Mouse (Mus musculus) bone marrow macrophage, adult 2 months (primary cell): ENCODE measurements around the gene Myod1. TPM values are rescaled to one million over a fixed set of nuclear protein-coding genes. Genes with fewer than 3 reads are reported as not detected.
A peak's percentile ranks its signal among the peaks of the same experiment; 100 is the strongest.

Experiments used
- H3K27ac ChIP-seq: 2 replicates; pipeline ENCODE4 v1.5.1; 2012; ENCODE audit warnings: low read depth, low read length; ENCODE audit not compliant: insufficient read depth
- H3K4me1 ChIP-seq: 2 replicates; pipeline ENCODE4 v1.6.1; 2012; ENCODE audit warnings: low read length; ENCODE audit not compliant: control insufficient read depth, insufficient read depth
- H3K4me3 ChIP-seq: 2 replicates; pipeline ENCODE4 v1.5.1; 2012; ENCODE audit warnings: mild to moderate bottlenecking, low read length, moderate library complexity; ENCODE audit not compliant: insufficient read depth
- CTCF ChIP-seq: IDR thresholded peaks from 2 replicates; pipeline ENCODE4 v1.5.1; 2012; ENCODE audit warnings: low read depth, mild to moderate bottlenecking, low read length, moderate library complexity
- POLR2A ChIP-seq: IDR thresholded peaks from 2 replicates; pipeline ENCODE4 v1.6.1; 2012; ENCODE audit warnings: mild to moderate bottlenecking, low read depth, low read length, borderline replicate concordance
- polyA plus RNA-seq: library from polyadenylated mRNA; stranded (reverse); fragments of >200 nt; gene quantifications from 2 replicates; pipeline ENCODE4 v1.2.4, GENCODE M21; 2012; ENCODE audit not compliant: missing spikeins, insufficient read depth, insufficient read length

The Myod1 gene
- polyA plus RNA-seq, 1 experiment = not detected

DNA sequence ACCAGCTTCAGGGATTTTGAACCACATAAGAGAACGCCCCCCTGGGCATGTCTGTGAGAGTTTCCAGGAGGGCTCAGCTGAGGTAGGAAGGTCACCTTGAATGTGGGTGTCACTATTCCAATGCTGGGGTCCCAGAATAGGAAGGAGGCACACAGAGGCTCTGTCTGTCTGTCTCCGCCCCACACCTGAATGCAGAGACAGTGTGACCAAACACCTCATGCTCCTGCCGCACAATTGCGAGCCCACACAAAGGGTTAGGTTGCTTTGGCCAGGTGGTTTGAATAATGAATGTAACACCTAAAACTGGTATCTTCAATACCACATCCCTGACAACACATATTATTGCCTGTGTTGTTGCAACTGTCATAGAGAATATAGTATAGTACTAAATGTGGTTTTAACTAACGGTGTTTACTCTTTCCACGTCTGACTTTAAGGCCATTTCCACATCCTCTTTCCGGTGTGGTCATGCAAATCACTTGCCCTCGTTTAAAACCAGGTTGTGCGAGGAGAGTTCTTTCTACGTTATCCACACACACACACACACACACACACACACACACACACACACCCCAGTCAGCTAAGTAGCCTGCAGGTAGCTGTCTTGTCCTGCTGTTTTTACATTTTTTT lies 13.3 kb downstream of the Myod1 start:
- TF ChIP-seq POLR2A = no peak
- TF ChIP-seq CTCF = no peak
- H3K4me3 ChIP-seq = no peak overlapping the region
- peaks cover 9% of the 10 kb centered on the region for H3K4me1 ChIP-seq
- H3K27ac ChIP-seq = no peak overlapping the region

GRCm38 (mm10) chr7:46390226-46390625 lies 14.0 kb downstream of the Myod1 start:
- TF ChIP-seq POLR2A (no peak), CTCF (no peak)
- Histone ChIP-seq H3K4me3 (no peak overlapping the region), H3K4me1 (peaks cover 9% of the 10 kb centered on the region), H3K27ac (no peak overlapping the region)

GRCm38 (mm10) chr7:46391701-46392100 lies 15.4 kb downstream of the Myod1 start:
- TF ChIP-seq POLR2A = no peak
- TF ChIP-seq CTCF = no peak
- Histone ChIP-seq H3K4me1 (peaks cover 9% of the 10 kb centered on the region), H3K4me3 (no peak overlapping the region), H3K27ac (no peak overlapping the region)

GRCm38 (mm10) chr7:46393116-46393515 lies 16.8 kb downstream of the Myod1 start:
- peaks cover 9% of the 10 kb centered on the region for H3K4me1 ChIP-seq
- no peak overlapping the region for H3K27ac ChIP-seq
- H3K4me3 ChIP-seq = no peak overlapping the region
- TF ChIP-seq CTCF (peak; percentile 75; the same call in 1 of the 2 replicates), POLR2A (no peak)

DNA sequence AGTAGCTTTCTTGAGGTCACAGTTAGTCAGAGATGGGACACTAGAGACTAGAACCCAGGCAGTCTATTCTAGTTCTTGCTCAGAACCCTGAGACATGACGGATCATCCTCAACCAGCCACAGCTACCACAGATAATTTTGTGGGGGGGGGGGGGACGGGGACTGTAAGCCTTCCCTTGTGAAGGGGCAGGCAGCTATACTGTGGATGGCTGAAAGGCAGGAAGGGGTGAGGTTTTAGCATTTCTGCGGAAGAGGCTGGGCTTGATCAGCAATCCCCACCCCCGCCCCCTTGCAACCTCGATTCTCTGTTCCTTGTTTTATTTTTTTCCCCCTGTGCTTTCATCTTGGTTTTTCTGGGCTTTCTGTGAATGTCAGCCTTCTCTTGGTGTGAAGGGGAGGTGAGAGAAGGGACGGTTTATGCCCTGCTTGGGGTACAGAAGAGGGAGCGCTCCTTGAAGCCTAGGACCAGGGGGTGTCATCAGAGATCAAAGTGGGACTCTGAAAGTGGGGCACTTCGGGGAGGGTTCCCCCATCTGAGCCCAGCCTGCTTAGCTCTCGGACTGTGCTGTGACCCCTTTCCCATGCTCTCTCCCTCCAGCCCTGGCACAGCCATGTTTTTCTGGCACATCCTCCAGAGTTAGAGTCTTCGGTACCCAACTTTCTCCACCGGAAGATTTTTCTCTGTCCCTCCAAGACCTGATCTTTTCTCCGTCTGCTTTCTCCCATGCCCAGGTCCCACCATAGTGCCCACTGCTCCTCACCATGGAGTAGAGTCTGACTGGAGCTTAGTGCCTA lies 17.6 kb downstream of the Myod1 start:
- peaks cover 9% of the 10 kb centered on the region for H3K4me1 ChIP-seq
- H3K4me3 ChIP-seq = no peak overlapping the region
- no peak overlapping the region for H3K27ac ChIP-seq
- no peak for TF ChIP-seq POLR2A
- TF ChIP-seq CTCF = no peak

DNA sequence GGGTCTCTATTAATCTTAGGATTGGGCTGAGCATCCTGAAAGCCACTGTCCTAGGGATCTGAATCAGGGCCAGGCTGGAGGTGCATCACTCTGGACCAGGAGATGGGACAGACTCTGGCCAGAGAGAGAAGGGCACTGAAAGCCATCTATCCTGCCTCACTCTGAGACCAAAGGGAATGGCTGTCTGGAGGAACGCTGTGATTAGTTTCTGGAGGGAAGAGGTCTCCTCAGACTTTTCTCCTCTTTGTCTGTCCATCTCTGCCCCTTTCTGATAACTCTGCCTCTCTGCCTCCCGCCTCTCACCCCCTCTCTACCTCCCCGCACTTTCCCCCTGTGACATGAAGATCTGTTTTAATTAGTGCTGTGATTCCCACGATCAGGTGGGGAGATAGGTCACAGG lies 18.7 kb downstream of the Myod1 start:
- TF ChIP-seq POLR2A (no peak), CTCF (no peak)
- peaks cover 7% of the 10 kb centered on the region for H3K4me1 ChIP-seq
- H3K27ac ChIP-seq = no peak overlapping the region
- H3K4me3 ChIP-seq = no peak overlapping the region

- Histone ChIP-seq H3K4me1 (0 out of 2 replicates have a peak, but pooled peaks cover 4% of the 10 kb centered on the region), H3K4me3 (no peak overlapping the region)
- no peak for TF ChIP-seq POLR2A
- no peak for TF ChIP-seq CTCF
Observed at GRCm38 (mm10) chr7:46395571-46395970, 19.3 kb downstream of the Myod1 start.

DNA sequence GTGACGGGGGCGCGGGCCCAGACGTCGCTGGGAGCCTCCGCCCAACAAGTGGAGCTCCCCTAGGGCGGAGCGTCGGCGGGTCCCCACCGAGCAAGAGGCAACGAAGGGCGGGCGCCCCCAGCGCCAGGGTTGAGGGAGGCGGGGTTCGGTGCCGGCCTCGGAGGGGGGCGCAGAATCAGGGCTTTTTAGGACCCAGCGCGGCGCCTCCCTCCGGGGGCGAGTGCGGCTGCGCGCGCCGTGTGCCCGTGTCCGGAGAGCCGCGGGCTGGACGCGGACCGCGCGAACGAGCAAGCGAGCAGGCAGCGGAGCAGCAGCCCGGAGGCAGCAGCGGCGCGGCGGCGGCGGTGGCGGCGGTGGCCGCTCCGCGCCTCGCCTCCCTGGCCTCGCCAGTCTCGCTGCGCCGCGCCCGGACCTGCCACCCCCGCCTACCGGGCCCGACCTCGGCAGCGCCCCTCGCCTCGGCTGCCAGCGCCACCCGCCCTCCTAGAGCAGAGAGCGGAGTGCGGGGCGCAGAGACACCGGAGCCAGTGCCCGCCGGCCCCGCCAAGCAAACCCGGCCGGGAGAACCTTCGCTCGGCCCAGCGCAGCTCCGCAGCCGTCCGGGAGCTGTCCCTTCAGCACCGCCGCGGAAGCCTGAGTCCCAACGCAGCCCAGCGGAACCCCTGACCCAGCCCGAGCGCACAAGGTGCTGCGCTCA lies 20.1 kb downstream of the Myod1 start, which contains the start of gene Kcnc1:
Gene Kcnc1, plus strand, starts transcription at position 267 of the 697 bp plus-strand sequence.
- Histone ChIP-seq H3K27ac (no peak within 1 kb of the TSS), H3K4me3 (peak within 1 kb of the TSS; percentile 41), H3K4me1 (no peaks in the 10 kb centered on the region)
- TF ChIP-seq POLR2A (no peak), CTCF (no peak)

More at GRCm38 (mm10) chr7:46395571-46395970, 19.3 kb downstream of the Myod1 start:
- H3K27ac ChIP-seq = no peak overlapping the region

DNA sequence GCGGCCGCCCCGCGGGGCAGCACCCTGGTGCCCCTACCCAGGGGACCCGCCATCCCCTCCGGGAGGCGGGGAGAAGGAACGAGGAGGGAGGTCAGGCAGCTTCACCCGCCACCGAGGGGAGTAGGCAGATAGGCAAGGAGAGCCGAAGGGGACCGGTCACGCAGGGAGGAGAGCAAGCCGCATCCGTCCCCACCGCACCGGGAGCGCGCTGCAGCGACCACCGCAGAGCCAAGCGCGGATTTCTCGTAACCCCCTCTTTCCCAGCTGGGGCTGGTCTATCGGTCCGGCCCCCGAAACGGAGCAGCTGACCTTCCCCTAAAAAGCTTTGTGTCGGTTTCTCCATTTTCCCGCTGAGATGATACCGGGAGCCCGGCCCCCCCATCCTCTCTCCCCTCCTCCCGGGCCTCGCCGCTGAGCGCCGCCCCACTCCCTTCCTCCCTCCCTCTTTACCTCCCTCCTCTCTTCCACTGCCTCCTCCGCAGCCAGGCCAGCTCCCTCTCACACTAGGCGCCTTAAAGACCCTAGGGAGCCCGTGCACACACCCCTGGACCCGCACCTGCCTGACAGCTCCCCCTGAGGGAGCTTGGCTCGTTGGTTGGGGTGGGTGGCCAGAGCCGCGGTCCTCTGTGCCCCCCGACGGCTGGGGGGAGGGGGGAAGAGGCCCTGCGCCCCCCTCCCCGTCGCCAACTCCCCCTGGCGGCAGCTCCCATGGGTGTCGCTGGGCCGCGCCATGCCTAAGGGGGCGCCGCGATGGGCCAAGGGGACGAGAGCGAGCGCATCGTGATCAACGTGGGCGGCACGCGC lies 20.9 kb downstream of the Myod1 start:
- no peaks in the 10 kb centered on the region for H3K4me1 ChIP-seq

More for the DNA sequence above, 20.9 kb downstream of the Myod1 start:
- H3K27ac ChIP-seq = no peak overlapping the region
- H3K4me3 ChIP-seq = no peak overlapping the region
- no peak for TF ChIP-seq CTCF
- TF ChIP-seq POLR2A = no peak
